Mouse (Mus musculus) brain, embryonic 14.5 days (tissue): ENCODE measurements around the gene Matk.

Experiments used
- CTCF ChIP-seq: fragments of 200-500 bp; IDR thresholded peaks from 2 replicates; pipeline ENCODE4 v1.5.1; 2012; ENCODE audit warnings: inconsistent platforms, mild to moderate bottlenecking, moderate library complexity, borderline replicate concordance; ENCODE audit not compliant: insufficient read depth, insufficient read length; ENCODE audit errors: extremely low read depth
- POLR2A ChIP-seq: fragments of 200-500 bp; IDR thresholded peaks from 2 replicates; pipeline ENCODE4 v1.6.1; 2012; ENCODE audit warnings: mild to moderate bottlenecking, inconsistent platforms, borderline replicate concordance; ENCODE audit not compliant: poor library complexity, insufficient read depth, insufficient read length, severe bottlenecking; ENCODE audit errors: extremely low read depth

- TF ChIP-seq CTCF (no peak), POLR2A (no peak)
Observed at GRCm38 (mm10) chr10:81290698-81291460, 38.1 kb downstream of the Matk start.
